Mouse (Mus musculus): ENCODE data around the gene Ewsr1. TPM values are rescaled to one million over a fixed set of nuclear protein-coding genes. Genes with fewer than 3 reads are reported as not detected.
"Not testable (repeated sequence)": the region's sequence is repeated elsewhere in the genome, so short reads cannot be mapped to it uniquely, and the experiment has no call there.

Gene Ewsr1
- polyA plus RNA-seq, 1 experiment = 157 TPM

DNA sequence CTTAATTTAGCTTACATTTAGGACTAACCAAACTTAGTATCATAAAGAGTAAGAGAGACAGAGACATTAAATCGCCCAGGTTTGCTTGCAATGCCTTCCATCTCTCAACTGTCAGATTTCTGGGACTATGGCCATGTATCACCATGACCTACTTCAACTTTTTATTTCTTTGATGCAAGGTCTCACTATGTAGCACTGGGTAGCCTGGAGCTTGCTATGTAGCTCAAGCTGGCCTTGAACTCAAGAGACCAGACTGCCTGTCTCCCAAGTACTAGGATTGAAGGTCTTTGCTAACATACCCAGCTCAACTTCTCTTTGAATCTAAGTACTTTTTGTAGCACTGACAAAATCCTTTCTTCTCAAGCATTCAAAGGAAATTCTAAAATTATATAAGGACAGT is 9.9 kb downstream of the Ewsr1 start:
- H3K4me3 ChIP-seq = no peak overlapping the region
- H3K27me3 ChIP-seq (ENCODE audit: control insufficient read depth, insufficient read depth, insufficient read length) = no peaks in the 10 kb centered on the region
- H3K36me3 ChIP-seq (ENCODE audit: control insufficient read depth, insufficient read depth) = peaks cover 90% of the 10 kb centered on the region
- H3K4me2 ChIP-seq (ENCODE audit: low read depth) = no peak overlapping the region
- H3K79me2 ChIP-seq (ENCODE audit: control insufficient read depth, insufficient read depth) = peaks cover 76% of the 10 kb centered on the region
- no peak overlapping the region for H3ac ChIP-seq (ENCODE audit: control insufficient read depth, insufficient read length)
- no peak for TF ChIP-seq MYOD1 (IDR thresholded peaks at IDR 0.05; ENCODE audit: control insufficient read depth in 1 of 3, insufficient read length in 2 of 3, low read depth in 2 of 3)
- TF ChIP-seq REST (IDR thresholded peaks at IDR 0.05; ENCODE audit: insufficient read depth, insufficient read length) = no peak
- no peak for TF ChIP-seq MAX (IDR thresholded peaks at IDR 0.05; ENCODE audit: low read depth)
- no peak for TF ChIP-seq SRF (IDR thresholded peaks at IDR 0.05; ENCODE audit: control insufficient read depth, insufficient read length, low read depth)
- TF ChIP-seq CEBPB (IDR thresholded peaks at IDR 0.05; ENCODE audit: insufficient read depth, poor library complexity, severe bottlenecking) = no peak
- no peak for TF ChIP-seq USF1 (IDR thresholded peaks at IDR 0.05; ENCODE audit: low read depth)
- TF ChIP-seq POLR2AphosphoS2 (IDR thresholded peaks at IDR 0.05; ENCODE audit: insufficient read length, low read depth) = no peak
- no peak for TF ChIP-seq TCF12 (IDR thresholded peaks at IDR 0.05; ENCODE audit: insufficient read depth, poor library complexity, severe bottlenecking)

DNA sequence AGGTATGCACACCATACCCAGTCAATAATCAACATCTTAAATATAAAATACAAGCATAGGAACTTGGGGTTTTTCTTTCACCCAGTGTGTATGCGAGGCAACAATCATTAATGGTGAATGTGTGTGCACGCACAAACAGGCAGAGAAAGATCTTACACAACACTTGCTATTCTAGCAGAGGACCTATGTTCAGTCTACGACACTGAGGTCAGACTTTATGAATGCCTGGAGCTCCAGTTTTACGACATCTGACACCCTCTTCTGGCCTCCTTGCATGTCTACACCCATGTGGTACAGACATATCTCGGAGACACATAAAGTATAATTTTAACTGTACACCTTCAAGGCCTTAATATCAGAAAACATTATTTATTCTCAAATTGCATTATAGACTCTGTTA is 22.2 kb downstream of the Ewsr1 start:
- Histone ChIP-seq H3K36me3 (ENCODE audit: control insufficient read depth, insufficient read depth) (peaks cover 82% of the 10 kb centered on the region), H3K79me2 (ENCODE audit: control insufficient read depth, insufficient read depth) (peaks cover 43% of the 10 kb centered on the region)
- not testable (repeated sequence) for H3K4me3 ChIP-seq; H3K27me3 ChIP-seq (ENCODE audit: control insufficient read depth, insufficient read depth, insufficient read length); H3K4me2 ChIP-seq (ENCODE audit: low read depth); H3ac ChIP-seq (ENCODE audit: control insufficient read depth, insufficient read length)

DNA sequence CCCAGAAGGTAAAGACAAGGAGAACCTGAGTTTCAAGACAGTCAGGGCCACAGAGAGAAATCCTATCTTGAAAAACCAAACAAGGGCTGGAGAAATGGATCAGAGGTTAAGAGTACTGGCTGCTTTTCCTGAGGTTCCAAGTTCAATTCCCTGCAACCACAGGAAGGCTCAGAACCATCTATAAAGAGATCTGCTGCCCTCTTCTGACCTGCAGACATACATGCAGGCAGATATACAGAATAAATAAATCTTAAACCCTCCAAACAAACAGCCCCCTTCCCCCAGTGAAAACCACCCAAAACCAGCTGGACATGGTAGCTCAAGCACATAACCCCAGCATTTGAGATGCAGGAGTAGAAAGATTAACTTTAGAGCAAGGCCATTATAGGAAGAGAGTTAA is 23.3 kb downstream of the Ewsr1 start:
- Histone ChIP-seq H3ac (ENCODE audit: control insufficient read depth, insufficient read length) (no peak overlapping the region), H3K4me3 (no peak overlapping the region), H3K79me2 (ENCODE audit: control insufficient read depth, insufficient read depth) (peaks cover 38% of the 10 kb centered on the region), H3K27me3 (ENCODE audit: control insufficient read depth, insufficient read depth, insufficient read length) (no peaks in the 10 kb centered on the region), H3K36me3 (ENCODE audit: control insufficient read depth, insufficient read depth) (peaks cover 85% of the 10 kb centered on the region), H3K4me2 (ENCODE audit: low read depth) (no peak overlapping the region)
- no peak for TF ChIP-seq TCF12 (IDR thresholded peaks at IDR 0.05; ENCODE audit: insufficient read depth, poor library complexity, severe bottlenecking)
- TF ChIP-seq MAX (IDR thresholded peaks at IDR 0.05; ENCODE audit: low read depth) = no peak
- no peak for TF ChIP-seq REST (IDR thresholded peaks at IDR 0.05; ENCODE audit: insufficient read depth, insufficient read length)
- TF ChIP-seq MYOG (IDR thresholded peaks at IDR 0.05; ENCODE audit: control insufficient read depth in 1 of 3, insufficient read depth in 1 of 3, insufficient read length in 2 of 3, low read depth in 2 of 3) = no peak
- TF ChIP-seq CEBPB (IDR thresholded peaks at IDR 0.05; ENCODE audit: insufficient read depth, poor library complexity, severe bottlenecking) = no peak
- TF ChIP-seq USF1 (IDR thresholded peaks at IDR 0.05; ENCODE audit: low read depth) = no peak
- no peak for TF ChIP-seq POLR2AphosphoS2 (IDR thresholded peaks at IDR 0.05; ENCODE audit: insufficient read length, low read depth)
- no peak for TF ChIP-seq E2F4 (IDR thresholded peaks at IDR 0.05; ENCODE audit: insufficient read depth)
- no peak for TF ChIP-seq POLR2A (IDR thresholded peaks at IDR 0.05; ENCODE audit: insufficient read length, low read depth)
- TF ChIP-seq TCF3 (IDR thresholded peaks at IDR 0.05; ENCODE audit: insufficient read length, low read depth) = no peak
- no peak for TF ChIP-seq MYOD1 (IDR thresholded peaks at IDR 0.05; ENCODE audit: control insufficient read depth in 1 of 3, insufficient read length in 2 of 3, low read depth in 2 of 3)
- TF ChIP-seq SRF (IDR thresholded peaks at IDR 0.05; ENCODE audit: control insufficient read depth, insufficient read length, low read depth) = no peak

DNA sequence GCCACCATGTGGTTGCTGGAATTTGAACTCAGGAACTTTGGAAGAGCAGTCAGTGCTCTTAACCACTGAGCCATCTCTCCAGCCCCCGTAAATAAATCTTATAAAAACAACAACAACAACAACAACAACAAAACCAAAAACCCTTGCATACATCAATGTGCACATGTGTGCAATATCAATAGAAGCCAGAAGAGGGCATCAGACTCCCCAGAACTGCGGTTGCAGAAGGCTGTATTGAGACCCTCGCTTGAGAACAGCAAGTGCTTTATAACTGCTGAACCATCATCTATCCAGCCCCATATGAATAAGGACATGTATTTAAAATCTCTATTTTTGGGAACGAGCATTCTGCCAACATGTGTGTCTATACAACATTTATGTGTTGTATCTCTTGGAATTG is 24.2 kb downstream of the Ewsr1 start:
- Histone ChIP-seq H3K4me2 (ENCODE audit: low read depth) (no peak overlapping the region), H3K79me2 (ENCODE audit: control insufficient read depth, insufficient read depth) (peaks cover 29% of the 10 kb centered on the region), H3ac (ENCODE audit: control insufficient read depth, insufficient read length) (no peak overlapping the region), H3K4me3 (no peak overlapping the region), H3K36me3 (ENCODE audit: control insufficient read depth, insufficient read depth) (peaks cover 81% of the 10 kb centered on the region), H3K27me3 (ENCODE audit: control insufficient read depth, insufficient read depth, insufficient read length) (no peaks in the 10 kb centered on the region)
- TF ChIP-seq E2F4 (IDR thresholded peaks at IDR 0.05; ENCODE audit: insufficient read depth) (no peak), MYOG (IDR thresholded peaks at IDR 0.05; ENCODE audit: control insufficient read depth in 1 of 3, insufficient read depth in 1 of 3, insufficient read length in 2 of 3, low read depth in 2 of 3) (no peak), USF1 (IDR thresholded peaks at IDR 0.05; ENCODE audit: low read depth) (no peak), REST (IDR thresholded peaks at IDR 0.05; ENCODE audit: insufficient read depth, insufficient read length) (no peak), POLR2A (IDR thresholded peaks at IDR 0.05; ENCODE audit: insufficient read length, low read depth) (no peak), CEBPB (IDR thresholded peaks at IDR 0.05; ENCODE audit: insufficient read depth, poor library complexity, severe bottlenecking) (no peak), MAX (IDR thresholded peaks at IDR 0.05; ENCODE audit: low read depth) (no peak), MYOD1 (IDR thresholded peaks at IDR 0.05; ENCODE audit: control insufficient read depth in 1 of 3, insufficient read length in 2 of 3, low read depth in 2 of 3) (no peak), SRF (IDR thresholded peaks at IDR 0.05; ENCODE audit: control insufficient read depth, insufficient read length, low read depth) (no peak), TCF12 (IDR thresholded peaks at IDR 0.05; ENCODE audit: insufficient read depth, poor library complexity, severe bottlenecking) (no peak), POLR2AphosphoS2 (IDR thresholded peaks at IDR 0.05; ENCODE audit: insufficient read length, low read depth) (no peak), TCF3 (IDR thresholded peaks at IDR 0.05; ENCODE audit: insufficient read length, low read depth) (no peak)

DNA sequence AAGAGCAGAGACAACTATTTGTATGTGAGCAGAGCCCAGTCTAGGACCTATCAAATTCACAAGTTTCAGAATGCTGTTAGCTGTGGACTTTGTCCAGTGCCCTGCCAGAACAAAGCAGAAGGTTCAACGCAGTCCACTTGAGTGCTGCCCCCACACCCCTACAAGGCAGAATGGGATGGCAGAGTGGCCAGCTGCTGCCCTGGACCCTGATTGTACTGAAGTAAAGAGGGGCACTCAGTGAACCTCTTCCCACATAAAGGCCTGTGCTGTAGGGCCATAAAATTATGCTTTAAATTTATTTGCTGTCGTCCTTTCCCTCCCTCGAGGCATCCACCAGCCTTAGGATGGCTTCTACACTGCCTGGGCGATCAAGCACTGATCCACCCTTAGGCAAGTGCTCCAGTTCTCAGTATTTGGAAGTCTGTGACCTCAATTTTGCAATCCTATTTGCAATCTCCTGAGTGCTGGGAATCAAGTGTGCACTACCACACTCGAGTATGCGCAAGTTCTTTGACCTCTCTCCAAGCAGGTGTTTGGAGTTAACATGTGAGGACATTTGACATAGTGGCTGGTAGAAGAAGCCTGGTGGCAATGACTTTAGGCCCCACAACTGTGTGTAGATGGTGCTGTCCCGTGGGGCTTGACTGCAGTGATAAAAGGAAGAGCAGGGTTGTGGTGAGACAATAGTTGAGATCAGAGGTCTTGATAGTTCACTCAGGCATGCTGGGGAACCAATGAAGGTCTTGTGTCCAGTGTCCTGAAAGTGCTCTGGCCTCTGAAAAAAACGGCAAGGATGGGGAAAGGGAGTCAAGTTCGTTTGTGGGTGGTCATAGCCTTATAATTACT is 30.7 kb downstream of the Ewsr1 start:
- TF ChIP-seq CEBPB (IDR thresholded peaks at IDR 0.05; ENCODE audit: insufficient read depth, poor library complexity, severe bottlenecking) (no peak), MYOD1 (IDR thresholded peaks at IDR 0.05; ENCODE audit: control insufficient read depth in 1 of 3, insufficient read length in 2 of 3, low read depth in 2 of 3) (no peak), TCF3 (IDR thresholded peaks at IDR 0.05; ENCODE audit: insufficient read length, low read depth) (no peak), SRF (IDR thresholded peaks at IDR 0.05; ENCODE audit: control insufficient read depth, insufficient read length, low read depth) (no peak), POLR2AphosphoS2 (IDR thresholded peaks at IDR 0.05; ENCODE audit: insufficient read length, low read depth) (peak; percentile 78), POLR2A (IDR thresholded peaks at IDR 0.05; ENCODE audit: insufficient read length, low read depth) (peak; percentile 14)
- no peak overlapping the region for H3K4me2 ChIP-seq (ENCODE audit: low read depth)
- H3K4me3 ChIP-seq = no peak overlapping the region
- no peak overlapping the region for H3ac ChIP-seq (ENCODE audit: control insufficient read depth, insufficient read length)
- H3K27me3 ChIP-seq (ENCODE audit: control insufficient read depth, insufficient read depth, insufficient read length) = no peaks in the 10 kb centered on the region
- H3K79me2 ChIP-seq (ENCODE audit: control insufficient read depth, insufficient read depth) = peaks cover 6% of the 10 kb centered on the region
- H3K36me3 ChIP-seq (ENCODE audit: control insufficient read depth, insufficient read depth) = peaks cover 44% of the 10 kb centered on the region
